In genomic region chr5:116892877-116893276, GRCm38 (mm10) we compare ENCODE assay signal across 25 mouse cellular contexts.
"Had no signal": no experiment of that assay in that cellular context is flagged by ENCODE, and none has a peak within 500 bp of the region (broad histone marks: within the 10 kb centered on the region; RNA-seq: fewer than 3 reads in every experiment).

No protein-coding gene starts in this region.

- H3K4me1 ChIP-seq: limb, embryonic 13.5 days; liver, embryonic 12.5 days; liver, embryonic 15.5 days; lung, embryonic 15.5 days; megakaryocyte, embryonic 14.5 days; midbrain, embryonic 10.5 days had no signal

- H3K36me3 ChIP-seq: kidney, embryonic 15.5 days; limb, embryonic 10.5 days; limb, embryonic 13.5 days; liver, embryonic 12.5 days; liver, embryonic 15.5 days; lung, embryonic 15.5 days; midbrain, embryonic 10.5 days; midbrain, embryonic 13.5 days; neural tube, embryonic 13.5 days had no signal

- DNase-seq: kidney, adult 11 months; kidney, adult 8-10 months; kidney, postnatal 10 days; kidney, postnatal 36 days; layer of hippocampus, postnatal 36 days; liver; lung, adult 18-20 months; lung, postnatal 10 days; lung, postnatal 36 days; thymus, adult 2 months; thymus, postnatal 14 days; thymus, postnatal 4 days had no signal

- H3K4me3 ChIP-seq: kidney, embryonic 15.5 days; left cerebral cortex, adult 2 months; limb, embryonic 10.5 days; limb, embryonic 13.5 days; liver, embryonic 12.5 days; liver, embryonic 15.5 days; lung, embryonic 15.5 days; megakaryocyte, embryonic 14.5 days; midbrain, embryonic 10.5 days; midbrain, embryonic 13.5 days; myocyte; neural tube, embryonic 13.5 days had no signal

- H3K4me2 ChIP-seq: kidney, embryonic 15.5 days; limb, embryonic 13.5 days; liver, embryonic 12.5 days; liver, embryonic 15.5 days; lung, embryonic 15.5 days; midbrain, embryonic 13.5 days; neural tube, embryonic 13.5 days had no signal

- H3K9ac ChIP-seq: kidney, embryonic 15.5 days; limb, embryonic 13.5 days; liver, embryonic 12.5 days; liver, embryonic 15.5 days; lung, embryonic 15.5 days; midbrain, embryonic 13.5 days; neural tube, embryonic 13.5 days had no signal

- H3K27me3 ChIP-seq: kidney, embryonic 15.5 days; limb, embryonic 13.5 days; liver, embryonic 12.5 days; liver, embryonic 15.5 days; lung, embryonic 15.5 days; megakaryocyte, embryonic 14.5 days; midbrain, embryonic 13.5 days had no signal

- H3K9me3 ChIP-seq: kidney, embryonic 15.5 days; limb, embryonic 10.5 days; limb, embryonic 13.5 days; lung, embryonic 15.5 days; midbrain, embryonic 10.5 days; midbrain, embryonic 13.5 days; neural tube, embryonic 13.5 days had no signal

- H3K27ac ChIP-seq: kidney, embryonic 15.5 days; left cerebral cortex, adult 2 months; limb, embryonic 10.5 days; limb, embryonic 13.5 days; liver, embryonic 12.5 days; liver, embryonic 15.5 days; lung, embryonic 15.5 days; midbrain, embryonic 10.5 days; midbrain, embryonic 13.5 days; neural tube, embryonic 13.5 days had no signal

- ATAC-seq: liver, embryonic 12.5 days; midbrain, embryonic 13.5 days; midbrain, embryonic 16.5 days had no signal
